Mouse (Mus musculus): ENCODE data around the gene Rbm20.
A peak's percentile ranks its signal among the peaks of the same experiment; 100 is the strongest.

Rbm20 gene

DNA sequence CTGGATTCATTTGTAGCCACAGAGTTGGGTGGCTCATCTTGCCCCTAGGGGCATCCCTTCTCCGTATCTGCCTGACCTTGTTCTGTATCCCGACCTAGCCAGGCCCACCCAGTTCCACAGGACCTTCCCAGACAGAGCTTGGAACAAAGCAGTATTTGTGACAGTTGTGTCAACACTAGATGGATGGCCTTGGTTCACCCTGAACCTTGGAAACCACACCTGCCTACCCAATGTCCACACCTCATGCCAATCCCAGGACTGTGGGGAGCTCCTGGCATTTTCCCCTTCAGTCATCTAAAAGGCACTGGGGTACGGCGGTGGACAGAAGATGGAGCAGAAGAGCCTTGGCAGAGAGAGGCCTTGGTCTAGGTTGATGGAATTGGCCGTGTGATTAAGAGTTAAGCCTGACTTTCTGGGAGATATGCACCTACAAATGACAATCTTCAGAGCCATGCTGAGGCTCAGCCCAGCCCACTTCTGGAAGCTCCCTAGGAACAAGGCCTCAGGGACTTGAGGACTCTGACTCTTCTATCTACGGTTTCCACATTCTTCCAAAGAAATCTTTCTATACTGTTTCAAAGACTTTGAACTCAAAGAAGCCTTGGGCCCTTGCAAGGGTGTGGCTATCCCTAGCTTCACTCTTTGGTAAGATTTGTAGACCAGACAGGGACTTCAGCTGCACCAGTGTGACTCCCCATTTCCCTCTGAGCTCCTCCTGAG is 196.0 kb downstream of the Rbm20 start:
- DNase-seq (ENCODE audit: low spot score in 2 of 2): no peak

DNA sequence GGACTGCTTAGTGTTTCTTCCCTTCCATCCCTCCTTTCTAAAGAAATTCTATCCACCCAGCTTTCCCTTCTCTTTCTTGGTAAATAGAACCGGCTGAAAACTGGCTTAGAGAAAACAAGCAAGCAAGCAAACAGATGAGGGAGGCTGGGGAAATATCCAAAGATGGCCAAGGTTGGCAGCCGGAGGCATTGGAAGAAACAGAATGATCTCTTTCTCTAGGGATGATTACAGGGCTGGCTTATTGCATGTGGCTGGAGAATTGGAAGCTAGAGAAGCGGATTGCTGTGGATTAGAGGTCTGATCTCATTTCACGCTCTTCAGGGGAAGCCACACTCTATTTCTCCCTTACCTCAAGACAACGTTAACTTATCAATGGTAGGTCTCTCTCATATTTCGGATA is 198.1 kb downstream of the Rbm20 start:
- no peak for DNase-seq (ENCODE audit: low spot score in 2 of 2)

DNA sequence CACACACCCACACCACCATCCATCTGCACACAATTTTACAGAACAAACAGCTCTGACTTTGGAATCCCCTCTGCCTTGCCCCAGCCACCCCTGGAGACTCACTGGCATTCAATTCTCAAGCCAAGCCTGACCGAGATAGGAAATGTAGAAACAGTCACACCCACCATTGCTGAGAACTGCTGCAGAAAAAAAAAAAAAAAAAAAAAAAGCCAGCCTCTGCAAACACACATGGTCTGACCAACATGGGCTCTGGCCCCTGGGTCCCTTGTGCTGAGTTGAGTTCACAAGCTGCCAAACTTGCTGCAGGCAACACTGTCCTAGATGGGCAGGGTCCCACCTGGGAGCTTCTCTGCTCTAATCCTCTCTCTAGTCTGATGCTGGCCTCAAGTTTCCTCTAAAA is 200.7 kb downstream of the Rbm20 start:
- DNase-seq (ENCODE audit: low spot score in 2 of 2): no peak

GRCm38 (mm10) chr19:53880460-53880859 is 203.4 kb downstream of the Rbm20 start:
- DNase-seq (ENCODE audit: low spot score in 2 of 2): no peak

GRCm38 (mm10) chr19:53881786-53882185 is 204.7 kb downstream of the Rbm20 start:
- no peak for DNase-seq (ENCODE audit: low spot score in 2 of 2)

DNA sequence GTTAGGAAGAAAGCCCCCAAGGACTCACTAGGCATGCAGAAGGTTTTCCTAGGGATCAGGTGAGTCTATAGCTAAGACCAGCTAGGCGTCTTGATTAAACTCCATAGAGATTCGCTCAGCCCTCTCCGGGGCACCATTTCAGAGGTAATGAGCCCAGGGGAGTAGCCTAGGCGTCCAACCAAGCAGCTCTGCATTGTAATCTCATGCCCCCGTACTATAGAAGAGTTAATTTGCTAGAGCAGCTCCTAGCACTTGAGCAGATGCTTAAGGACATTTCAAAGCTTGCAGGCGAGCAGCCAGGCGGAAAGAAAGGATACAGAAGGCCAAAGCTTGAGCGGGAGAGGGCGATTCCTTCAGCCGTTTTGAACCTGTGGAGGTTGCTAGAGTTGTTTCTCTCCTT is 208.3 kb downstream of the Rbm20 start:
- DNase-seq (ENCODE audit: low spot score in 2 of 2): peak in 1 of 2 experiments; percentile 19

DNA sequence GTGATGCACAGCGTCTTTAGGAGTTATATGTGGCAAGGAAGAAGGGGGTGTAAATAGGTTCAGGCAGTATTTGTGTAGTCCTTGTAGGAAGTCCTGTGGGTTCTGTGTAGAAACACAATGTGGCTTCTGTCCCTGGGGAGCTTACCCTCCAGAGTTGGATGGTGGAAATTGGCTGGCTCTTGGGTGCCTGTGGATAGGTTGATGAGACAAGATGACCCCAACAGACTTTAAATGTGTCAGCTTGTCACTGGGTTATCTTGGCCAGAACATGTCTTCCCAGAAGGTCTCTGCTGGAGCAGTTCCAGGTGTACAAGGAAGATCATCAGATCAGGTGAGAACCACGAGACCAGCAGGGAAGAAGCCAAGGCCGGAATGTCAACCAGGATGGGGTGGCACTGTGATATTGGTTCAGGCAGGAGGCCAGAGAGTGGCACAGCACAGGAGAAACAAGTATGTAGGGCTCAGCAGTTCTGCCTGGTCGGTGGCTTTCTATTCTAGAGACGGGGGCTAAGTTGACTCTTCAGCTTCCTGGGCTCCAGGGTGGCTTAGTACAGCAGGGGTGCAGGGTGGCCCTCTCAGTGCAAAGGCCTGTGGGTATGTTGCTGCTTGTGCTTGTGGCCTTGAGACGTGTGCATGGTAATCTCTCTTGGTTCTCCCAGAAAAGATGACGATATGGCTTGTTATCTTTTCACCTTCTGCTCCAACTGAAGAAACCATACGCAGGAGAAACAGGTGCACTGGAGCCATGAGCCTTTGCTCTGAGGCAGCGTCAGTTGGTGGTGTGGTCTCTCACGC is 209.7 kb downstream of the Rbm20 start:
- peak in 1 of 2 experiments; percentile 15 for DNase-seq (ENCODE audit: low spot score in 2 of 2)

GRCm38 (mm10) chr19:53887822-53888221 is 210.7 kb downstream of the Rbm20 start:
- peak in 1 of 2 experiments; percentile 9 for DNase-seq (ENCODE audit: low spot score in 2 of 2)

DNA sequence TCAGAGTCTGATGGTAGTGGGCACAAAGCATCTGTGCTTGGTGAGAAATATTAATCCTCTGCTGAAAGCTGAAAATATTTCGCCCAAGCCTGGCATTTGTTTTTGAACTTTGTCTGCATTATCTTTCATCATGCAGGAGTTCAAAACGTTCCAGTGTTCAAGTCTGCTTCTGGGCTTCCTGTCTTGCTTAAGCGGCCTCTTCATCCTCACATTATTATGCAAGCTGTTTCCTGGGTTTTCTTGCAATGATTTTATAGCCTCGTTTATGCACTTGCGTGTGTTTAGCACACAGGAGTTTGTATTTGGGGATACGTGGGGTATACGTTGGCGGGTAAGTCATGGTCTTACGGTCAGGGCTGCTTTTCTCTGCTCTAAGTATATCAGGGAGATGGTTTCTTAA is 211.2 kb downstream of the Rbm20 start:
- peak in 1 of 2 experiments; percentile 5 for DNase-seq (ENCODE audit: low spot score in 2 of 2)

- DNase-seq (ENCODE audit: low spot score in 2 of 2): peak in 1 of 2 experiments; percentile 12
These were observed 212.4 kb downstream of the Rbm20 start for GRCm38 (mm10) chr19:53889555-53889954.

- no peak for DNase-seq (ENCODE audit: low spot score in 2 of 2)
These were observed 213.2 kb downstream of the Rbm20 start for GRCm38 (mm10) chr19:53890274-53890673.

GRCm38 (mm10) chr19:53890781-53891251 is 213.7 kb downstream of the Rbm20 start:
- DNase-seq (ENCODE audit: low spot score in 2 of 2): peak in 1 of 2 experiments; percentile 19

GRCm38 (mm10) chr19:53891569-53891968 is 214.5 kb downstream of the Rbm20 start:
- peak in 1 of 2 experiments; percentile 9 for DNase-seq (ENCODE audit: low spot score in 2 of 2)

- DNase-seq (ENCODE audit: low spot score in 2 of 2): peak in 1 of 2 experiments; percentile 38
These were observed 215.0 kb downstream of the Rbm20 start, which contains the start of gene Pdcd4 for GRCm38 (mm10) chr19:53892061-53892460. Gene Pdcd4 (plus strand): TSS chr19:53892231.

- DNase-seq (ENCODE audit: low spot score in 2 of 2): peak in 1 of 2 experiments; percentile 27
These were observed 215.8 kb downstream of the Rbm20 start for GRCm38 (mm10) chr19:53892838-53893359.

- no peak for DNase-seq (ENCODE audit: low spot score in 2 of 2)
These were observed 216.6 kb downstream of the Rbm20 start for GRCm38 (mm10) chr19:53893711-53894171.

DNA sequence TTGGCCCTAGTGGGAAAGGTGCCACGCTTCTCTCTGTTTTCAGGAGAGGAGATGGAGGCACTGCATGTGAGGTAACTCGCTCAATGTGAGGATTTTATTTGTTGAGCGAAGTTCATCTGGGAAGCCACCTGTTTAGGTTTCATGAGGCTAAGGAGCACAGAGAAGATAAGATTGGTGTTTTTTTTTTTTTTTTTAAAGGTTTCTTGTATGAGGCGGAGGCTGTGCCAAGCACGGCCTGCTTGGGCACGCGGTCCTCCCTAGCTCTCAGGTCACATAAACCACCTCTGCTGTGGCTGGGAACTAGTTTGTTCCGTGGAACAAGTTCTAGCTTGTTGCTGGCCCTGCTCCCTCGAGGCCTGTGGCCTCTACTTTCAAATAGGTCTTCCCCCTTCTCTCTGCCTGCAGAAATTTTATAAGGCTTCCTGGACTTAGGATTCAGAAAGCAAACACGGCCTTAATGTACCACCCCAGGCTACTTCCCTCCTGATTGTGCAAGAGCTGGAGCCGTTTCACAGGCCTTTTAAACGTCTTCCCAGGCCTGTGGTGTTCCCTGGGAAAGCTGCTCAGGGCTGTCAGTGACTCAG is 217.5 kb downstream of the Rbm20 start:
- DNase-seq (ENCODE audit: low spot score in 2 of 2): no peak

DNA sequence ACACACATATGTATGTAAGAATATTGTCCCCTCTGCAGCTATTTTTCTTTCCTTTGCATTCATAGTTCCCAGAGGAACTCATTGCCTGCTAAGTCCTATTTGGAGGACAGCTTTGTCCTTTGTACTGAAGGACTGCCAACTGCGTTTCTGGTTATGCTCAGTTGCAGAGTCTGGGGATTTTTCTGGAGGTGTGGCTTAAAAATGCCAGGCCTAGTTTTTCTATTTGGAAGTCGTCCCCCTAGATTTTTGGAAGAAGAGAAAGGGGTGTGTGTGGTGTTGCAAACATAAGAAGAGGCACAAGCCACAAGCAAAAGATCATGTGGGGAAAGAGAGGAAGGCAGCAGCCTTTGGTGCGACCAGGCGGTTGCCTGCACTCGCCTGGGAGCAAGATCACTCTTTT is 220.9 kb downstream of the Rbm20 start:
- peak in 1 of 2 experiments; percentile 26 for DNase-seq (ENCODE audit: low spot score in 2 of 2)

DNA sequence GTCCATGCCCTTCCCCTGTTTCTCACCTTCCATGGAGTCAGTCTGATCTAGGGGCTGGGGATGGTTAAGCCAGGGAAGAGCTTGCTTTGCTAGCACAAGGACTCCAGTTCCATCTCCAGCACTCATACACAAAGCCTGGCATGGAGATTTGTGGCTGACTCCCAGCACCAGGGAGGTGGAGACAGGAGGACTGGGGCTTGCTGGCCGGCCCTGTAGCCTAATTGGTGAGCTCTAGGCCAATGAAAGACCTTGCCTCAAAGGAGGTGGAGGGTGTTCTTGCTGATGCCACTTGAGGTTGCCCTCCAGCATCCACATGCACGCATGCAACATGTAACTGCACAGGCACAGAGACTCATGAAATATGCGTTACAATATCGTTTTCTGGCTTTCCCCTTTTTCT is 221.4 kb downstream of the Rbm20 start:
- DNase-seq (ENCODE audit: low spot score in 2 of 2): peak in 1 of 2 experiments; percentile 32

DNA sequence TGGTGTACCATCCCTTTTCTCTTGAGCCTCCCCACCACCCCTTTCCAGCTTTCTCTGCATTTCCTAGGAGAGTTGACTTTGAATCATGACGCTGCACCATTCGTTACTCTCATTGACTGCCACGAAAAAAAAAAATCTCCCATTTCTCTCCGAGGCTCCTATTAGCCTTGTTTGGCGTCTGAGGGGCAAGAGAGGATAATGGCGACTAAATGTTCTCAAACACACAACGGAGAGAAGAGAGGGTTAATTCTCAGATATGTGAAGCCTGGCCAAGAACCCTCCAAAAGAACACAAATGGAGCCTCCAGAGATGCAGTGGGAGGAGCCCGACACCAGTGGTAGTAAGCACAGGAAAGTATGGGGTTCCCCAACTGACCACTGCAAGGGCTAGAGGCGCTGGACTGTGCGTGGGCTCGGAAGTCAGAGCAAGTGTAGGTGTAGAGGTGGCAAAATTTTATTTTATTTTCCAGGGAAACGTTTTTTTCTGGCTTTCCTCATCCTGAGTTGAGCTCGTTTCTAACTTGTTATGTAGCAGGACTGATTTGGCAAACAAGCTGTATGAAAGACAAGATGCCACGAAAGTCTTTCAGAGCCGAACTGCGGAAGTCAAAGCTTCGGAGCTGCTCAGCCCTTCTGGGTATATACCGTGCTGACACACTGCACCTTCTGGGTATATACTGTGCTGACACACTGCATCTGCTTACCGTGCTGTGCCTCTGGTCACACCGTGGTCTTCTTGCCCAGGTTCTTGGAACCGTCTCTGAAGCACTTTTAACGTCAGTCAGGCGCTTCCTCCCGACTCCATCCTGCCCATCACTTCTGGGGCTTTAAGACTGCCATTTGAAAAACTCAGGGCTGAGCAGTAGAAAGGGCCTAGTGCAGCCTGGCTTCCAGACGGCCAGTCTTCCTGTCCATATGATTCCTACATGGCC is 222.1 kb downstream of the Rbm20 start:
- peak in 1 of 2 experiments; percentile 17 for DNase-seq (ENCODE audit: low spot score in 2 of 2)

Data from right cerebral cortex, postnatal 10 days (tissue).